Mouse (Mus musculus) myocyte (in vitro differentiated cells): ENCODE measurements around the gene Asb10.
"Not testable (repeated sequence)": the region's sequence is repeated elsewhere in the genome, so short reads cannot be mapped to it uniquely, and the experiment has no call there.

ENCODE experiments used
- MAX ChIP-seq: IDR thresholded peaks from one replicate; pipeline ENCODE4 v1.6.1; 2011; ENCODE audit warnings: low read depth, mild to moderate bottlenecking, control low read depth
- POLR2A ChIP-seq: IDR thresholded peaks from one replicate; pipeline ENCODE4 v1.6.1; 2011; ENCODE audit warnings: low read depth, mild to moderate bottlenecking, control low read depth, moderate library complexity; ENCODE audit not compliant: insufficient read length
- POLR2AphosphoS2 ChIP-seq: IDR thresholded peaks from one replicate; pipeline ENCODE4 v1.6.1; 2011; ENCODE audit warnings: low read depth, control low read depth; ENCODE audit not compliant: insufficient read length
- TCF12 ChIP-seq: IDR thresholded peaks from one replicate; pipeline ENCODE4 v1.6.1; 2011; ENCODE audit warnings: mild to moderate bottlenecking, control low read depth; ENCODE audit not compliant: poor library complexity, insufficient read depth, severe bottlenecking
- TCF3 ChIP-seq: IDR thresholded peaks from one replicate; pipeline ENCODE4 v1.6.1; 2011; ENCODE audit warnings: low read depth, control low read depth; ENCODE audit not compliant: insufficient read length
- USF1 ChIP-seq: IDR thresholded peaks from one replicate; pipeline ENCODE4 v1.6.1; 2011; ENCODE audit warnings: low read depth, mild to moderate bottlenecking, control low read depth, moderate library complexity

- not testable (repeated sequence) for TF ChIP-seq TCF12, MAX, POLR2AphosphoS2, POLR2A, TCF3, USF1
Measured at GRCm38 (mm10) chr5:24555335-24555734, 14.6 kb upstream of the Asb10 start.
